Mouse (Mus musculus) adrenal gland, adult 10 weeks (tissue): Measurements from ENCODE around the gene Mrpl16. TPM values are rescaled to one million over a fixed set of nuclear protein-coding genes. Genes with fewer than 3 reads are reported as not detected.

ENCODE experiments used
- polyA plus RNA-seq: library from polyadenylated mRNA; stranded (reverse); fragments of 350-450 nt; fragmentation: Illumina TruSeq; extraction: RNeasy Lipid Tissue Mini Kit (QIAGEN cat#74804); gene quantifications from one replicate; pipeline ENCODE4 v1.2.3, GENCODE M21; 2014; ENCODE audit warnings: low read depth, low replicate concordance

The Mrpl16 gene
- polyA plus RNA-seq: 58.3 TPM

DNA sequence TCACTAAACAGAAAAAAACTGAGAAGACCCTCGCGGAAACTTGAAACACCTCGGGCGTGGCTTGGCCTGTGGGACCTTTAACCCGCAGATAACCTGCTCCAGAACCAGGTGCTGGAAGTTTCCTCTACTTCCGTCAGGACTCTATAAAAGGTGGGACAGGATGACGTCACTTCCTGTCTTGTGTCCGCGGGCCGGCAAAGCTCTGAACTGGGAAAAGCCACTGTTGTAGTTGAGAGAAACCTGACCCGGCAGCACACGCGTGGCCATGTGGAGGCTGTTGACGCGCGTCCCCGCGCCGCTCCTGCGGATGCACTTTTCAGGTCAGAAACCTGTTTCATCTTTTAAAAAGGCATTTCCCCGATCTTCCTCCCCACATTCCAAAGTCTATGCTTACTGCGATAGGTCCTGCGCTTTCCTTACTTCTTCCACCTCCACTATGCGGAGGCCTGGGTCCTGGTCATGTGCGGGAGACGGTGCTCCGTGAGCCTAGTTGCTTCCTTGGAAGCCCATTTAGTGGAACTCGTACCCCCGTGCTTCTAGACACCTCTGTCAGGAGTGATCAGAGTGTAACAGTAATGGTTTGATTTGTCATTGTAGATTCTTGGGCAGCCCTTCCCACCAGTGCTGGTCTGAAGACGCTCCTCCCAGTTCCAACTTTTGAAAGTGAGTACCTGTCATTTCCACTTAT lies at the start of gene Mrpl16:
Gene Mrpl16 (plus strand): TSS at position 187 of the 688 bp plus-strand sequence.

DNA sequence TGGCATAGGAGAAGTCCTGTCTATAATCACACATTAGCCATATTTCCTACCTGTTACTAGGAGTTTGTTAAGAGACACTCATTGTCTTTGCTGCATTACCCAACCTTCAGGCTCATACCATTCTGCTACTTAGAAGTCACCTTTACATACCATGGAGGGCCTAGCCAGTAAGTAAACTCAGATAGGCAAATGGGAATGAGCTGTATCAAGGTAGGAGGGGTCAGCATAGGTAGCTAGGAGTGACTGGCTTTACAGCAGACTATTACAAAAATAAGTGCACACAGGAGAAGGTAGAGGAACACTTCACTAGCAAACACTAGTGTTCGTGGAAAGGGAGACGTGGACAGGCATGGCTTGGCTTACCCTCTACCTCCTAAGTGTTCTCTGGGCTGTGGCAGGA lies 22.9 kb upstream of the Mrpl16 start, which contains the start of gene Gif:
Gene Gif (plus strand): TSS at position 257 of the 400 bp plus-strand sequence.

DNA sequence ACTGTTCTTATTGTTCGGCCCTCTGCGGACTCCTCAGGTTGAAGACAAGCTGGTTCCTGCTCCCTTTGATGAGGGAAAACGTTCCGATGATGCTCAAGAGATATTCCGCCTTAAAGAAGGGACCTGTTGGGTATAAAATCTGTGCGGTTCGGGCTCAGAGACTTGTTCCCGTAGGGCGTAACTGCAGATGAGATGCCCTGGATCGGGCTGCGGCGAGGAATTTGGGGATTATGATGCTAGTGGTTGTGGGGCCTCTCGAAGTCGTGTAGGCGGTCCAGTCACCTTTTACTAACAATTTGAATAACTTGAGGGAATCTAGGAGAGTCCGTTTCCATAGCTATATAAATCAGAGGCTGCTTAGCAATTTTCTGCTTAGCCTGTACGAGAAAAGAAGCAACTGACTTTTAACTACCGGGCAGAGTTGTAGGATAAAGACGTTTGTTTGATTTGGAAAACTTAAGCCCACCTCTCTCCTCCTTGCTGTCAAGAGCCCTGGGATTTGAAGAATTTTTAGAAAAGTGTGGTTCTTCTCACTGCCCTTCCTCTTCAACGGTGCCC lies 49.0 kb downstream of the Mrpl16 start, which contains the start of gene Stx3:
Gene Stx3 (minus strand): TSS at position 261 of the 558 bp plus-strand sequence.

Other genes starting within 250 kb of the Mrpl16 start
- gene Ms4a4d, start 233.6 kb upstream of the Mrpl16 start, polyA plus RNA-seq: 19.2 TPM
- gene Ms4a6d, start 165.5 kb upstream of the Mrpl16 start, polyA plus RNA-seq: 18.7 TPM
- 0.64 TPM for gene Ms4a2, start 146.7 kb upstream of the Mrpl16 start, polyA plus RNA-seq
- gene Ms4a3, start 129.5 kb upstream of the Mrpl16 start, polyA plus RNA-seq: not detected
- gene Oosp2, start 109.8 kb upstream of the Mrpl16 start, polyA plus RNA-seq: 3.6 TPM
- 3.4 TPM for gene Oosp1, start 79.2 kb upstream of the Mrpl16 start, polyA plus RNA-seq
- not detected for gene Oosp3, start 73.3 kb upstream of the Mrpl16 start, polyA plus RNA-seq
- gene Gif, start 22.8 kb upstream of the Mrpl16 start, polyA plus RNA-seq: not detected
- 17.1 TPM for gene Stx3, start 49.0 kb downstream of the Mrpl16 start, polyA plus RNA-seq
- gene Olfr1417, start 68.8 kb downstream of the Mrpl16 start, polyA plus RNA-seq: not detected
- gene Olfr1418, start 90.7 kb downstream of the Mrpl16 start, polyA plus RNA-seq: not detected
- gene Olfr1419, start 104.7 kb downstream of the Mrpl16 start, polyA plus RNA-seq: not detected
- gene Olfr1420, start 116.2 kb downstream of the Mrpl16 start, polyA plus RNA-seq: not detected
- gene Patl1, start 142.0 kb downstream of the Mrpl16 start, polyA plus RNA-seq: 39.1 TPM
- gene Osbp, start 195.6 kb downstream of the Mrpl16 start, polyA plus RNA-seq: 51.8 TPM